Mouse (Mus musculus) mature B cell (primary cell): Measurements from ENCODE around the gene Phldb2.

Experiments
- in situ Hi-C: fragments of 300-500 bp; cut with MboI; formaldehyde crosslinking; loops from 2 replicates; pipeline ENCODE4 v1.14.3; 2019

Gene Phldb2

DNA sequence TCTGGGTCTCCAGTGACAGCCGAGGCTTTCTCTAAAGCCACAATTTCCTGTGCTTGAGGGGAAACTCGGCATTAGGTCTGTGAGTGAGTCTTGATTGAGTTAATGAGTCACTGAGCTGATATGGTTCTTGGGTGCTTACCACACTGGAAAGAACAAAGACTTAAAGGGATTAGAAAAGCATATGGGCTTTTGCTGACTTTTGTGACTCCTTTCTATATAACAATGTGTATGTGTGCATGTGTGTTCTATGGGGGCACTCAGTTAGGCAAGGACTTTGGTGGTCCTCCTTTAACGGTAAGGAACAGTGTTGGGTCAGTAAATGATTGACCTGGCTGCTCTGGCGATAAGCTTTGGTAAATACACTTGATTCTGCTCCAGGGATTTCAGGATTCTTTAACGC is 897 bp downstream of the Phldb2 start:
- in situ Hi-C loops = loop anchor here (25.0 kb wide), 1 partner anchor 190 kb away; no protein-coding TSS in a partner anchor

GRCm38 (mm10) chr16:45952035-45952434 is 1.4 kb downstream of the Phldb2 start:
- in situ Hi-C loops = loop anchor here (25.0 kb wide), 1 partner anchor 190 kb away; no protein-coding TSS in a partner anchor

GRCm38 (mm10) chr16:45946335-45946734 is 7.1 kb downstream of the Phldb2 start:
- in situ Hi-C loops = no loop called here

DNA sequence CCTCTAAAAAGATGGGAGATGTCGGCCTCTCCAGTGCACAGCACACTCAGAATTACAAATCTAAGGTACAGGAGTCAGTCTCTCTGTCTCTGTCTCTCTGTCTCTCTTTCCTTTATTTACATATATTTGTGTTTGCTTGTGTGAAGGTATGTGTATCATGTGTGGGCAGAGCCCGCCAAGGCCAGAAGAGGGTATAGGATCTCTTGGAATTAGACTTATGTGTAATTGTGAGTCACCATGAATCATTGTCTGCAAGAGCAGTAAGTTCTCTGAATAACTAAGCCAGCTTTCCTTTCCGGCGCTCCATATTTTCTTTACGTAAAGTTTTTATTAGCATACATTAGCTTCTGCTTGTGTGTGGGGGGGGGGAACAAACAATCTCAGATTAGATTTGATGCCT is 7.7 kb downstream of the Phldb2 start:
- in situ Hi-C loops = no loop called here

- in situ Hi-C loops = no loop called here
Observed at GRCm38 (mm10) chr16:45945174-45945631, 8.2 kb downstream of the Phldb2 start.

- in situ Hi-C loops = no loop called here
Observed at GRCm38 (mm10) chr16:45942169-45942891, 11.1 kb downstream of the Phldb2 start.

DNA sequence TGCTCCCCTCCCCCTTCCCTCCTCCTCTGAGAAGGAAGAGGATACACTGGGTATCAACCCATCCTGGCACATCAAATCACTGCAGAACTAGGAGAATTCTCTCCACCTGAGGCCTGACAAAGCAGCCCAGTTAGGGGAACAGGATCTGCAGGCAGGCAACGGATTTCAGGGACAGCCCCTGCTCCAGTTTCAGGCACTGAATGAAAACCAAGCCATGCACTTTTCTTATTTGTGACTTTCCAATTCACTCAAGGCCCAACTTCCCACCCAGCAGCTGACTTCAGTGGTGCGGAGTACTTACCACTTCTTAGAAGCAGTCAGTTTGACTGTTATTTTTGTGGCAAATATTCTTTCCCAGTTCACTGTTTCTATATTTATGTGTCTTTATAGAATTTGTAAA is 12.7 kb downstream of the Phldb2 start:
- in situ Hi-C loops = no loop called here

DNA sequence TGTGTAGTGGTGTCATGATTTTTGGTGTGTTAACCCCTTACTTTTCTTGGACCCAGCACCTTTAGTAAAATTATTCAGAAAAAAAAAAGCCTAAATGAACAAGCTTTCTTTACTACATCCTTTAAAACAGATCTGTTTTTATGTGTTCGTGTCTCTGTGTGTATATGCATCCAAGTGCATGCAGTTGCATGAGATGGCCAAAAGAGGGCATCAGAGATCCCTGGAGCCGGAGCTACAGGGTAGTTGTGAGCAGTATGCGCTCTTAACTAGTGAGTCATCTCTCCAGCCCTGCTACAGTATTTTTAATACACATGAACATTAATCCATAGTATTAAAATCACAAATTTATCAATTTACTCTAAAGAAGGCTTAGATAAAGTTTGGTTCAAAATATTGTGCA is 14.0 kb downstream of the Phldb2 start:
- in situ Hi-C loops = no loop called here

DNA sequence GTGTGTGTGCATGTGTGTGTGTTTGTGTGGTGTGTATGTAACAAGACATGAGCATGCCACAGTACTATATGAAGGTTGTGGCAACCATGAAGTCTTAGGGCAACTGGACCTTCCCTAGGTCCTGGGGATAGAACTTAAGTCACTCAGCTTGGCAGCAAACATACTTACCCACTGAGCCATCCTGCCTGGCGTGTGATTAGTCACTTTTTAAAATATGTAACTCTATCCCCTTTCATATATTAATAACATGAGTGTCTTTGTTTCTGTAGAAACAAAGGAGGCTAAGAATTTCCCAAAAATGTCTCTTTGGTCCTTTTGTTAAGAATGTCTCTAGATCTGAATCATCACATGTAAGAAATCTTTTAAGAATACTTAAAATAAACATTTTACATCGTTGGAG is 16.0 kb downstream of the Phldb2 start:
- in situ Hi-C loops = no loop called here

- in situ Hi-C loops = no loop called here
Observed at GRCm38 (mm10) chr16:45936521-45936920, 16.9 kb downstream of the Phldb2 start.

DNA sequence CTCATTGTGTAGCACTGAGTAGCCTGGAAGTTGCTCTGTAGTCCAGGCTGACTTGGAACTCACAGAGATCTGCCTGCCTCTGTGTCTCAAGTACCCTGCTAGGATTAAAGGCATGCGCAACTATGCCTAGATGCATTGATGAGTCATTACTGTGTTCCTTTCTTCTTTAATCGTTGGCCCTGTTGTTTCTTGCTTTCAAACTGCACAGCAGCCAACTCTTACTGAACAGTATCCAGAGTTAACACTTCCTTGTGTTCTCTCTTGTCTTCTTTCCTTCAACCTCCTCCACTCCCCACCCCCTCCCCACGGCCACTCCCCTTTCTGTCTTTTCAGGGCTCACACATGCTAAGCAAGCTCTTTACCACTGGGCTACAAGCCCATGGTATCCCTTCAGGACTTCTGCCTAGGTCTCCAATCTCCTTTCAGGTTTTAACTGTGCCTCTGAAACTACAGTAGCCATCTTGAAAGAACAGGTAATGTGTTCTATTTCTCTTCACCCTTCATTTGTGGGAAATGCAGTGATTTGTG is 17.4 kb downstream of the Phldb2 start:
- in situ Hi-C loops = no loop called here

DNA sequence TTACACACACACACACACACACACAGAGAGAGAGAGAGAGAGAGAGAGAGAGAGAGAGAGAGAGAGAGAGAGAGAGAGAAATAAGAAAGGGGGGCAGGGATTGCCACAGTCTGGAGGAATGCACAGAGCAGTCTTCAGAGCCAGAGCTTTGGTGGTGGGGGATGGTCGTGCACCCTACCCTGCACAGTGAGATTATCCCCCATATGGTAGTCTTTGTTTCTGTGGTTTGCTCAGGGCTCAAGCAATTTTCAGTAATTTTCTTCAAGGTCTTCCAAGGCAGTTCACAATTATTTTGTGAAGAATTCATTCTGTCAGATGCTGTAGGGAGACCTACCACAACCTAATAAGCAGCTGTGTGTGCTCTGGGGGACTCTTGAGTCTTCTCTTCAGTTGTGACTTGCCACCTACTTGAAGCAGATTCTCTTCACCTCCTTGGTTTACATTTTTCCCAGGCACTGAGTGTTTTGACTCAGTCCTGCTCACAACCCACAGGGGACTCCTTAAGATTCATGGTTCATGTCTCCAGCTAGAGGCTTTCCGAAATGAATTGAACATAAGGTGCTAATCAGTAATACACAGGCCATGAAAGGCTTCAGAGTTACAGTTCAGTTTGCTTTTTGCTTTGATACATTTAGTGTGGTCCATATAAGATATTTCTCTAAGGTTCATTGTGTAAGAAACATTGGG is 18.5 kb downstream of the Phldb2 start:
- in situ Hi-C loops = no loop called here

- in situ Hi-C loops = no loop called here
Observed at GRCm38 (mm10) chr16:45930308-45930707, 23.1 kb downstream of the Phldb2 start.

GRCm38 (mm10) chr16:45928090-45928489 is 25.3 kb downstream of the Phldb2 start:
- in situ Hi-C loops = no loop called here

- in situ Hi-C loops = no loop called here
Observed at GRCm38 (mm10) chr16:45927601-45928000, 25.8 kb downstream of the Phldb2 start.

DNA sequence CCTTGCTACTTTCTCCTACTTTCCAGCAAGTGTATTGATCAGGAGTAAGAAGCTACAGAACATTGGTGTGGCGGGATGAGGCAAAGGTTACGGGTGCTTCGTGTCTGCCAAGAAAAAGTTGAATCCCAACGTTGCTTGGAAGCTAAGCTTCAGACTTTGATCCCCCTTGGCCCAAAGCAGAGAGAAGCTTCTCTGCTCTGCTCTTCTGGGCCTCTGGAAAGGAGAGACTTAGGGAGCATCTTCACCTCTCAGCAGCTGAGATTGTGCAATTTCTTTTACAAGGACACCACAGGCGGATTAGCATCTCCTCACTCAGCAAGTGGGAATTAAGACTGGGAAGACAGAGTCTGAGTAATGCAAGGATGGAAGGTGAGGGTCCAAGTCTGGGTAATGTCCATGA is 26.5 kb downstream of the Phldb2 start:
- in situ Hi-C loops = no loop called here

- in situ Hi-C loops = no loop called here
Observed at GRCm38 (mm10) chr16:45923731-45924424, 29.5 kb downstream of the Phldb2 start.

GRCm38 (mm10) chr16:45922546-45923229 is 30.7 kb downstream of the Phldb2 start:
- in situ Hi-C loops = no loop called here

DNA sequence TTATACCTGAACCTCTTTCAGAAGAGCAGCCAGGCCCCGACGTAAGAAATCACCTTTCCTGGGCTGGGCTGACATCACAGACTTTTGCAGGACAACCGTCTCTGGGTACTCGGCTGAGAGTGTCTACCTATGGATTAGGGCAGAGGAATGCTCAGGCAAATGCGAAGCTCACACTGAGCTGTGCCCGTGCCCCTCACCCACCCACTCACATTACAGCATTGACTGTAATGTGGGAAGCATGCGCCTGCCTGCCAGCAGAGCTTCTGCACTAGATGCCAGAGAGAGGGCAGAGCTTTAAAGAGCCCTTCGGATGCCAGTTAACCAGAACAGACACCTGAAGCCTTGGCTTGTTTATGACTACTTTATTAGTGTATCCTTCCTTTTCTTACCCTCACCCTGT is 33.8 kb downstream of the Phldb2 start:
- in situ Hi-C loops = no loop called here

- in situ Hi-C loops = no loop called here
Observed at GRCm38 (mm10) chr16:45903595-45903994, 49.8 kb downstream of the Phldb2 start.

GRCm38 (mm10) chr16:45898459-45898858 is 54.9 kb downstream of the Phldb2 start:
- in situ Hi-C loops = no loop called here

DNA sequence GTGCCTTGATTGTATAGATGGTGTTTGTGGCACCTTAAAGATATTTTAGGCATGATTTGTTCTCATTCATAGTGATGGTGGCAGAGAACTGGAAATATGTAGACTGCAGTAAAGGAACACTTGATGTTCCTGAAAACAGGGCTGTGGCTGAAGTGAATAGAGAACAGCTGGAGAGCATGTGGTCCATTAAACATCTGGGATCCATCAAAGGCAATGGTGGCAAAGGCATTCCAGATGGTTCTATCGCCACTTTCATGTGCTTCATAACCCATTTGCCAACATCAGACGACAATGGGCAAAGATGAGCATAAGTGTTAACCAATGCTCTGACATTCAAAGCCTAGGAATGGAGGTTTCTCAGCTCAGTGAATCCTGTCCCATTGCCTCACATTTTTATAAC is 56.8 kb downstream of the Phldb2 start:
- in situ Hi-C loops = no loop called here
